Mouse (Mus musculus): ENCODE results near the gene Chchd4.
"Not testable (repeated sequence)": the region's sequence is repeated elsewhere in the genome, so short reads cannot be mapped to it uniquely, and the experiment has no call there.

Gene Chchd4

GRCm38 (mm10) chr6:91474441-91475190 lies 1.3 kb upstream of the Chchd4 start:
- no peak for DNase-seq (ENCODE audit: low spot score)

DNA sequence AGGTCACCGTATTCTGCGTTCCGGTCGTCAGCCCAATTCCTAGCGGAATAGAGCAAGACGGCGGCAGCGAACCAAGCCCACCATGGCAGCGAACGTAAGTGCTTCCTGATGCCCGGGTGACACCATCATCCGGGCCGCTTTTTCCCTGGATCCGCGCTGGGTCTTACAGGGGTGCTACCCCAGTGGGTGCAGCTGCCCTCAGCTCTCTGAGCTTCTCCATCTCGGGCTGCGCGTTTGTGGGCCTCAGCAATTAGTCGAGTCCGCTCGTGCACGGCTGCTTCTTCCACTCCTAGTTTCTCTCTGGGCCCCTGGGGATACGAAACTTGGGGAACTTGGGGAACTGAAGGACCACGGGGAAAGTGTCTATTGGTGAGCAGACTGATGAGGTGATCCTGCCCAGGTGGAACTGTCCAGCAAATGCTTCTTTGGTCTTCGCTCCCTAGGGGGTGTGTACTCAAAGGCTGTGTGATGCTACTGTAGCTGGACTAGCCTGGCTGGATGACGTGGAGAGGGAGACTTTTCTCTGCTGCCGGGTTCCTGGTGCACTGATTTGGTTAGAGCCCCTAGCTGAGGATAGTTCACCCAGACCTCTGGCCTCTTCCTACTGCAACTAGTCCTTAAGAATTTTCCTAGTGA lies 577 bp upstream of the Chchd4 start:
- DNase-seq (ENCODE audit: low spot score) = no peak

GRCm38 (mm10) chr6:91472319-91472718 lies 1.0 kb downstream of the Chchd4 start:
- DNase-seq (ENCODE audit: low spot score) = no peak

- not testable (repeated sequence) for DNase-seq (ENCODE audit: low spot score)
Observed at GRCm38 (mm10) chr6:91471427-91471826, 1.9 kb downstream of the Chchd4 start.

GRCm38 (mm10) chr6:91470712-91471111 lies 2.6 kb downstream of the Chchd4 start:
- DNase-seq (ENCODE audit: low spot score) = no peak

DNA sequence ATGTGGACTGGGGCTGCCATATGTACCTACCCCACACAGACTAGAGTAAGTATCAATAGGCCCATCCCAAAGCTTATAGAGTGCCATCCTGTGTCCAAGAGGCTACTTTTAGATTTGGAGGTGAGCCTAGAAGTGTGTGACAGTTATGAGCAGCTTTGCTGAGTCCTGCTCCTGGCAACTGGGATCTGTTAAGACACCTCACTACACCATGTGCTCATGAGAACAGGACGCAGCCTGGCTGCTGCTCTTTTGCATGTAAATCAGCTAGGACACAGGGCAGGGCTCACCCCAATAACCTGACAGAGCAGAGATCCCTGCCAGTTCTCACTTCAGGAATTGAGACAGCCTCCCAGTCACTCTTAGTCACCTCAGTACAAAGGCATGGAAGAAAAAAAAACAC lies 6.2 kb downstream of the Chchd4 start:
- no peak for DNase-seq (ENCODE audit: low spot score)

DNA sequence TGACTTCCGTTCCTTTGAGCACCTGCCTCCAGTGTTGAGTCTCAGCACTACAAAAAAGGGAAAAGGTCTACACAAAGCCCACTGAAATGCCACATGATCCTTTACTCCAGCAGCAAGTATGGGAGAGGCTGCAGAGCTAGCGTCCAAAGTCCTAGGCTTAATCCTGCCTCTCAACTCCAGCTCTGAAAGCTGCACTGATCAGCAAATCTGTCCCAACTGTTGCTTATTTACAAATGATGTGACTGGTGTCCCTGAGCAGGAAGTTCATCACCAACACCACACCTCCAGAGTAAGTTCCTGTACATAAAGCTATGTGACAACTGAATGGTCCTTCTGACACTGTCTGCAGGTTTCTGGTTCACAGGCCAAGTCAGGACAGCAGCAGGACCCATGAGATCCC lies 7.6 kb downstream of the Chchd4 start:
- DNase-seq (ENCODE audit: low spot score) = no peak

GRCm38 (mm10) chr6:91459471-91459870 lies 13.9 kb downstream of the Chchd4 start:
- no peak for DNase-seq (ENCODE audit: low spot score)

- no peak for DNase-seq (ENCODE audit: low spot score)
Observed at GRCm38 (mm10) chr6:91454546-91454945, 18.8 kb downstream of the Chchd4 start.

DNA sequence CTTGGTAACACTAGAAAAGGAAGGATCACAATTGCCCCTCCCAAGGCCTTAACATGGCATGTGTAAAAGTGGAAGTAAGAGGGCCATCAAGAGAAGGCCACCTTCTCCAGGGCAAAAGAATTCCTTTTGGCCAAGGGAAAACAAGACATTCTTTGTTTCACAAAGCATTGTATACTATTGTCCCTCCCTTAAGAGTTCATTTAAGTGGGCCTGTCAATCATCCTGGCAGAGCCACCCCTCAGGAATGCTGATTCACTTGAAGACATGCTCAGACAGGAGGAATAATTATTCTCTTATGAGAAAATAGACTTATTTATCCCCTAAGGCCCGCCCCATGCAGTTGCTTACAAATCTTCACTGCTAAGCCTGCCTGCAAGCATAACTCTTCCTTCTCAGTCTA lies 21.3 kb downstream of the Chchd4 start:
- no peak for DNase-seq (ENCODE audit: low spot score)

DNA sequence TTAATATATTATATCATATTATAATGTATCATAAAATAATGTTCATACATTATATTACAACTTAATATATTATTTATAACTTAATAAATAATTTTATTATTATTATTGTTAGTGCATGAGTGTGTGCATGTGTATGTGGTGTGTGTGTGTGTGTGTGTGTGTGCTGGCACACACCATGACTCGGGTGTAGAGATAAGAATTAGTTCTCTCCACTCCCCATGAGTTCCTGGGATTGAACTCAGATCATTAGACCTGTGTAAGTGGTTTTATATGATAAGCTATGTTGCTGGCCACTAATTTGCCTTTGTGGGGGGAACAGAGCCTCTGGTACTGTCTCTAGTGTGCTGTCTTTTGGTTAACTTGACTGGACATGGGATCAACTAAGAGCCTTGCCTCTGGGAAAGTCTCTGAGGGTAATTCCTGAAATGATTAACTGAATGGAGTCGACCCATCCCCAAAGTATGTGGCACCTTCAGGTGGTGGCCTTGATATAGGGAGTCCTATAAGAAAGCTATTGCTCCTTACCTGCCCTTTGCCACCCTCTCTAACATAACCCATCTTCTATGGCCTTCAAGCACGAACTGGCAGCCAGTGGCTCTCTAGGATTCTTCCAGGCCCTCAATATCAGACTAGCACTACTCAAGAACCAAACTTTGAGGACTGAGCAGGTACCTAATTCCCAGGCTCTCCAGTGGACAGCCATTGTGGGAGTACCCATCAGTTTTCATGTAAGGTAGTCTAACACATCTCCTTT lies 23.7 kb downstream of the Chchd4 start:
- DNase-seq (ENCODE audit: low spot score) = no peak

GRCm38 (mm10) chr6:91445316-91445715 lies 28.0 kb downstream of the Chchd4 start:
- DNase-seq (ENCODE audit: low spot score) = no peak

- peak; percentile 11 for DNase-seq (ENCODE audit: low spot score)
Observed at GRCm38 (mm10) chr6:91441145-91441662, 32.1 kb downstream of the Chchd4 start.

DNA sequence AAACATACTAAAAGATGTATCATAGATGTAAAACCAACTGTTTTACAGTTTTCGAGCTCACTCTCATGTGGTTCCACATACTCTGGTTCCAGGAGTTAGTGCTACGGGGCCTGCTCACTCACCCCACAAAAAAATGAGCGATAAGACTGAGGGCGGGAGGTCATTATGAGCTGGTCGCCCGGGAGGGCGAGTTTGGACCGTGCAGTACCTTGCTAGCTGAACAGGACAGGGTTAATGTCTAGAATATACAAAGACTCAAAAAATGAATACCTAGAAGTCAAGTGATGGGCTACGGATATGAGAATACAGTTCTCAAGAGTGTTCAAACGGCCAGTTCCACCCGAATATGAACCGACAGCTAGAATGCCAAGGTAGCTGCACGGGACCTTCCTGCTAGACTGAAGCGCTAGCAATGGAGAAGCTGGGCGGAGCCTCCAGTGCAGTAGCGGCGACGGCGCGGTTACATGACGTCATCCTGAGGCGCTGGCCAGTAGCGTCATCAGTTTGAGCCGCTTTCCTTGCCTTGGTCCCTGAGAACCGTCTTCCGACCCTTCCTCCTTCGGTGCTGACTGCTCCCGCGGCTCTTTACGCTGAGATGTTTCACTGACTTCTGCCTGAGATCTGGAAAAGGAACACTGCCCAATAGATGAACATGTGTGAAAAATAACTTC lies 32.7 kb downstream of the Chchd4 start:
- peak; percentile 84 for DNase-seq (ENCODE audit: low spot score)

DNA sequence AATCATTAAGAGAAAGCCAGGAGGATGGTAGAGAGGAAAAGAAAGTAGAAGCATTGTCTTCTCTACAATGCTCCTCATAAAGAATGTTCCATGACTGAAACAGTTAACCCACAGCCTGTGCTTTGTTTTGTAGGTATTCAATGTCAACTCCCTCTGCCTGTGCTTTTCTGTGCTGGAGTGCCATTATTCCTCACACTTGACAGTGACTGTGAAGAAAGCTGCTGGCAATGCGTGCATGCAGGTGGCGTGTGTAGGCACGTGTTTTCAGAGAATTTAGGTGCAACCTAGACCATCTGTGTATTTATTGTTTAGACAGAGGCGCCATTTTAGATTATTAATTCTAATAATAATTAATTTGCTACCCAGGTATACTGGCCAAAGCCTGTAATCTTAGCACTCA lies 49.2 kb downstream of the Chchd4 start:
- DNase-seq (ENCODE audit: low spot score) = no peak

GRCm38 (mm10) chr6:91421629-91422028 lies 51.7 kb downstream of the Chchd4 start:
- DNase-seq (ENCODE audit: low spot score) = no peak

- DNase-seq (ENCODE audit: low spot score) = no peak
Observed at GRCm38 (mm10) chr6:91417291-91417845, 56.0 kb downstream of the Chchd4 start.

DNA sequence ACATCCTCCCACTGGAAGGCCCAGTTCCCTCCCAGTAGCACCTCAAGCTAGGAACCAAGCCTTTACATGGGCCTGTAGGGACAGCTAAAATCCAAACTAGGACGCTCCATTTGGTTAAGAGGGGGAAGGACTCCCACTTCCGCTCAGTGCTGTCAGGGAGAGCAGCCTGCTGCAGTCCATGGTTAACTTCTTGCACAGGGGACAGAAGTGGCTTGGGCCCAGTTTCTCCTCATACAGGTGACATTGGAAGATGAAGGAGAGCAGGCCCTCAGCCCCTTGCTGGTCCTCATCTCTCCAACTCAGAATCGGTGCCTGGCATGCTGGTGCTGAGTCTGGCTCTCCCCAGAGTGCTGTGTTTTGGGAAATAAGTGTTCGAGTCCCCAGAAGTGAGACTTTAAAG lies 57.2 kb downstream of the Chchd4 start:
- DNase-seq (ENCODE audit: low spot score) = no peak

DNA sequence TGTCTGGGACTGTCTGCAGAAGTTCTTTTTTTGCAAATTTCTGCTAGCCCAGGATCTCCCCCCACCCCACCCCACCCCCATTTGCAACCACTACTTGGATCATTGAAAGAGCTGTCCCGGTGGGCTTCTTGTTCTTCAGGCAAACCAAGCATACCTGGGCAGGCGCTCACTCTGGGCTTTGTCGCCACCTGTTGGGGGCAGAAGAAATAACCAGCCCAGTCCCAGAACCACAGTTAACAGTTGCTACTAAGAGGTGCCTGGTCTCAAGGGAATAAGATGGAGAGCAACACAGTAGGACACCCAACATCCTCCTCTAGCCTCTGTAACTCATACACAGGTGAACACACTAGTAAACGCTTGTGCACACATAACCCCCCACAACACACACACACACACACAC lies 58.5 kb downstream of the Chchd4 start:
- no peak for DNase-seq (ENCODE audit: low spot score)

All from spleen, adult 12 weeks (tissue).